Mouse (Mus musculus) macrophage (primary cell): ENCODE measurements around the gene Polr1b. TPM values are rescaled to one million over a fixed set of nuclear protein-coding genes. Genes with fewer than 3 reads are reported as not detected.
A peak's percentile ranks its signal among the peaks of the same experiment; 100 is the strongest.

Experiments
- H3K27ac ChIP-seq: fragments of 350-480 bp; formaldehyde crosslinking; 2 replicates; pipeline ENCODE4 v1.9.0; 2021
- H3K36me3 ChIP-seq: fragments of 350-480 bp; formaldehyde crosslinking; 2 replicates; pipeline ENCODE4 v1.9.0; 2021; ENCODE audit errors: inconsistent target
- H3K4me3 ChIP-seq: fragments of 350-480 bp; formaldehyde crosslinking; 2 replicates; pipeline ENCODE4 v1.9.0; 2021; ENCODE audit errors: inconsistent target
- H3K79me2 ChIP-seq: fragments of 350-480 bp; formaldehyde crosslinking; 2 replicates; pipeline ENCODE4 v1.9.0; 2021; ENCODE audit errors: inconsistent target
- whole genome bisulfite sequencing: methylation state at CpG from one replicate; pipeline ENCODE4 v1.1.7; 2026; ENCODE audit warnings: inconsistent platforms; ENCODE audit not compliant: missing documents; 5-methylcytosine and 5-hydroxymethylcytosine counted together
- polyA plus RNA-seq: library from polyadenylated mRNA; stranded (reverse); fragments of 250-400 nt; gene quantifications from 3 replicates; pipeline ENCODE4 v1.2.4, GENCODE M21; 2018; ENCODE audit warnings: inconsistent platforms

Polr1b gene
- polyA plus RNA-seq, 1 experiment from 2014 or later = 3.6 TPM

DNA sequence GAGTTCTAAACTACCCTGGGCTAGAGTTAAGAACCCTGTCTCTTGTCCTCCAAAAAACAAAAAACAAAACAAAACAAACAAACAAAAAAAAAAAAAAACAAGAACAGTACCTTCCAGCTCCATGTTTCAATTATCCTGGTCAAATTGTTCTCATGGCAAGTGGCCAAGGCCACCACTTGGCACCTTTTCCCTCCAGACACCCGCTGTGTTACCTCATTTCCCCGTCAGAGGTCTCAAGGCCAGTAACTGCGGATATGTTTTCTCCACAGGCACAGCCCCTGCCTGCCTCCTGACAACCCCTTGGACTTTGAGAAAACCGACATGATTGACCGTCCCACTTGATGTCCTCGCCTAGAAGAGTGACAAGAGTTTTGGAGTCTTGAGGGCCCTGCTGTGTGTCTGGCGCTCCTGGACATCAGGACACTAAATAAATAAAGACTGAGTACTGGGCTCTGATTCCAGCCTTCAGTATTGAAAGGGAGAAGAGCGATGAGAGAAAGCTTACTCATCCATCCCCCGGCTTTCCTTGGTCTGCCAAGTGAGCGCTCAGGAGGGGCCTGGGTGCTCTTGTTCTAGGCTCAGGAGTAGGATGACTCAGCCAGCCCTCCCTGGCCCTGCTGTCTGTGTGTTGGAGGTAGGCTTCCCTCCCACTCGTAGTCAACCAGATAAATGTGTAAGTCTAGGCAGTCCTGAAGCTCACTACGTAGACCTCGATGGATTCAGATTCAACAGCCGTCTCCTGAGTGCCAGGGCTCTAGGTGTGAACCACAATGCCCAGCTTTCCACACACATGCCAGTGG lies 32.4 kb downstream of the Polr1b start:
- peaks cover 17% of the 10 kb centered on the region for H3K36me3 ChIP-seq
- H3K4me3 ChIP-seq = no peak overlapping the region
- WGBS = 95% methylated on average over 14 of the region's 14 CpGs
- no peaks in the 10 kb centered on the region for H3K79me2 ChIP-seq
- H3K27ac ChIP-seq = no peak overlapping the region

DNA sequence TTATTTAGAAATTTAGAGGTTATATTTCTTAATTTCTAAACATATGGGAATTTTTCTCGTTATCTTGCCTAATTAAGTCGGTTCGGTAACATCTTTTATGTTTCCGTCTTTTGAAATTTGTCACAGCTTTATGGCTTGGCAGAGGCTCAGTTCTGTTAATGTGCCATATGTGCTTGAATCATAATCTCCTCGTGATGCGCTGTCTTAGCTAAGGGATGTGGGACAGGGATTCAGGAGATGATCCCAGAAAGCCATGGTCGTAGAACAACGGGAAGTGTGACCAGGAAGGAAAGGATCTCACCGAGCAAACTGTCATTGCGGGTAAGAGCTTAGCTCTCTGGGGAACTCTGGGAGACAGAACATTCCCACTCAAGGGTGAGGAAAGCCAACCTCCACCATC lies 39.1 kb downstream of the Polr1b start:
- Histone ChIP-seq H3K27ac (no peak overlapping the region), H3K36me3 (no peaks in the 10 kb centered on the region), H3K79me2 (no peaks in the 10 kb centered on the region), H3K4me3 (no peak overlapping the region)
- WGBS = 94% methylated on average over 10 of the region's 10 CpGs

DNA sequence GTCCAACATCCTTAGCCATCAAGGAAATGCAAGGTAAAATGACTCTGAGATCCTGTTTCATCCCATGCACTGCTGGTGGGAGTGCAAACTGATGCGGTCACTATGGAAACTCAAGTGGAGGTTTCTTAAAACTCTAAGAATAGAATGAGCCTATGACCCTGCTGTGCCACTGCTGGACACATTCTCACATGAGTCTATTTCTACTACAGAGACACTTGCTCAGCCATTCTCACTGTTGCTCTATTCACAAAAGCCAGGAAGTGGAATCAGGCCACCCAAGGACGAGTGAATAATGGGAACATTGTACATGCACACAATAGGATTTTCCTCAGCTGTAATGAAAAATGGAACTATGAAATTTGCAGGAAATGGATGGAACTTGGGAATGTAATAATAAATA lies 48.0 kb downstream of the Polr1b start:
- H3K27ac ChIP-seq = no peak overlapping the region
- 82% methylated on average over 2 of the region's 2 CpGs for WGBS
- no peaks in the 10 kb centered on the region for H3K79me2 ChIP-seq
- no peaks in the 10 kb centered on the region for H3K36me3 ChIP-seq
- H3K4me3 ChIP-seq = no peak overlapping the region

DNA sequence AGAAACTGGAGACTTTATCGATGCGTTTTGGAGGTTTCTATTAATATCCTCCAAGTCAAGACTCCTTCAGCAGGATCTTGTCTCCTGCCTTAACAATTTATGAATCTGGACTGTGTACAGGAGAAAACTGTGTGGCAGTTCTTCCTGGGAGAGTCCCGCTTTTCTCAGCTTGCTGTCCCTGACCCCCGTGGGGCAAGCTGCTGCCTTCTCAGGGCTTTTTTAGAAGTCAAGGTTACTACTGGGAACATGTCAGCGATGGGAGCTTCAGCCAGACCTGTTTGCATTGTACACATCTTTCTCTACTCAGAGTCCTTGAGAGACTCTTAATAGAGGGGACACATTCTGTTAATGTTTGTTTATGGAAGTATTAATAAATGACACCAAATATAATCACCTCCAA lies 49.6 kb downstream of the Polr1b start:
- no peak overlapping the region for H3K4me3 ChIP-seq
- H3K36me3 ChIP-seq = no peaks in the 10 kb centered on the region
- WGBS = 78% methylated on average over 5 of the region's 5 CpGs
- H3K27ac ChIP-seq = no peak overlapping the region
- H3K79me2 ChIP-seq = no peaks in the 10 kb centered on the region

DNA sequence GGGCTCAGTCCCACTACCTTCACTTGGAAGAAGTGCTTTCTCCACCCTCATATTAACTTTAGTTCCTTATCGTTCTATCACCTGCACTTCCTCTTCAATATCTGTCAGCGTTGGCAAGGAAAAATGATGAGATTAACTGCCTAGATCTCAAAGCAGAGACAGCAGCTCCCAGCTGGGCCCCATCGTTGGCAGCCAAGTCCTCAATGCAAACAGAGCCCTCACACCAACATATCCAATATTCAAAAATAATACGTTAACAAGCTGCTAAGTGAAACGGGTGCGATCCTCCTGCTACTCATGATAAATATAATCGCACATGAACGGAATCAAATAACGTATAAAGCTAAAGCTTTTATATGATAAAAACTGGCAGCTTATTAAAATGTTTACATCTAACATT lies 50.3 kb downstream of the Polr1b start:
- 52% methylated on average over 9 of the region's 9 CpGs for WGBS
- Histone ChIP-seq H3K27ac (no peak overlapping the region), H3K79me2 (no peaks in the 10 kb centered on the region), H3K4me3 (no peak overlapping the region), H3K36me3 (no peaks in the 10 kb centered on the region)

DNA sequence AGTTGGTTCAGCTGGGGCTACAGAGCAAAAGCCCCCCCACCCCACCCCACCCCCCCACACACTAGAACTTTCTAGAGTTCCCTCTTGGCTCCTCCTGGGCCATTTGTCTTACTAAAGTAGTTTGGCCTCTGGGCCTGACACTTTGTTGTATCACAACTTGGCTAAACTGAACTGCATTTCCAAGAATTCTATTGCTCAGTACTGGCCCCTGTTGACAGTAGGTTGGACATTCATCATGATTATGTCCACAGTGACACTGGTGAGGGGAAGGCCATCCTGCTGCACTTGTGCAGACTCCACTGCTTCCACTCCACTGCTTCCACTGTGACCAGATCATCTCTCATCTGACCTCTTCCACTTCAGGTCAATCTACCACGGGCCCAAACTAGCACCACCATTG lies 52.0 kb downstream of the Polr1b start:
- Histone ChIP-seq H3K79me2 (no peaks in the 10 kb centered on the region), H3K27ac (no peak overlapping the region), H3K4me3 (no peak overlapping the region), H3K36me3 (no peaks in the 10 kb centered on the region)
- WGBS = 81% methylated on average over 1 of the region's 1 CpGs

DNA sequence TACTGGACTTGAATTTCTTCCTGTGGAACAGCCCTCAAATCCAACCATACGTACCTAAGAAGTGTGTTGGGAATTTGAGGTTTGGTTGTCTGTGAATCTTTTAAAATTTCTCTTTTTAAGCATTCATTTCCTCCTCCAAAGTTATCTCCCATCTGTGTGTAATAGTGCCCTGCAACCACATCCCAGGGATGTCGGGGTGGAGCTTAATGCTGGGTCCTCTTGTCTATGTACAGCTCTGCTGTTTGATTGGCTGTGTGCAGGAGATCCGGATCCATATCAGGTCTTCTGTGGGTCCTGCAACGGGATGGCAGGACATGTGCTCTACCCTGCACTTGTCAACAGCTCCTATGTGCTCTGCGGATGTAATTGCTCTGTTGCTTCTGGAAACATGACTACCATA lies 64.0 kb downstream of the Polr1b start:
- no peak overlapping the region for H3K4me3 ChIP-seq
- H3K79me2 ChIP-seq = no peaks in the 10 kb centered on the region
- H3K36me3 ChIP-seq = no peaks in the 10 kb centered on the region
- WGBS = 64% methylated on average over 5 of the region's 5 CpGs
- no peak overlapping the region for H3K27ac ChIP-seq

DNA sequence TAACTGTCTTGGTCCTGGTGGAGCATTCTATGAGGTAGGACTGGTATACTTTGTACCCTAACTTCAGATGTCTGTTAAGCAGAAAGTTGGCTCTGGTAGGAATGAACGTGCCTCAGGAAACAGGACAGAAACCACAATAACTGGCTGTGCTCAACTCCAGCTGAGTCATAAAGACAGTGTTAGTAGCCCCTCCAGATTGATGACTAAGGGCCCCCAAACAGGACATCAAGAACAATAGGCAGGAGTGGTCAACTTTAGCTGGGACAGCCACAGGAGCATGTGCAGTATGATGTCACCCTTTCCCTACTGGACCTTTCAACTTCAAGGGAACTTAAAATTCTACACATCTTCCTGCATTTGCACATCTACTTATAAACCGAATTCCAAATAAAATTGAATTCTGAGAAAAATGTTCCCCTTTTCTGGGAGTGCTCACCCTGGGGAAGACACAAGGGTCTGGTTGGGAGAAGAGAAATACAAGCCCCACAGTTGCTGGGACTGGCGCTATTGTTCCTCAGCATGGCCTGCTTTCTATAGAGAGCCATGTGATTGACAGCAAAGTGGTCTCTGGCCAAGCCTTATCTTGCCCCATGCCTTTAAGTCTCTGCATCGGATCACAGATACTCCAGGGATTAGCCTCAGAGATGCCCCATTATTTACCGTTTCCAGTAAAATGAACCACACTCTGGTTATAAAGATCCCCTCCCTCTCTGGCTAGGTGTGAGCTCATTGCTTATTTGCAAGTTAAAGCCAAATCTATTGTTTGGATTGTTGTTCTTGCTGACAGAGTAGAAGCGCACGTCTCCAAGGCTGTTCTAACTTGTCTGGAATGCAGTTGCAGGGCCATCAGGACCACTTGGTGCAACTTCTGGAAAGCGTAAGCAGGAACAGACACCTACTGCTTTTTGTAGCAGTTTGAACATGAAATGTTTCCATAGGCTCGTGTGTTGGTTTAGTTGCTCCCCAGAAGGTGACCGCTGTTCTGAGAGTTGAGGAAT lies 66.0 kb downstream of the Polr1b start:
- H3K36me3 ChIP-seq = no peaks in the 10 kb centered on the region
- 82% methylated on average over 10 of the region's 10 CpGs for WGBS
- no peaks in the 10 kb centered on the region for H3K79me2 ChIP-seq
- H3K4me3 ChIP-seq = no peak overlapping the region
- H3K27ac ChIP-seq = no peak overlapping the region

DNA sequence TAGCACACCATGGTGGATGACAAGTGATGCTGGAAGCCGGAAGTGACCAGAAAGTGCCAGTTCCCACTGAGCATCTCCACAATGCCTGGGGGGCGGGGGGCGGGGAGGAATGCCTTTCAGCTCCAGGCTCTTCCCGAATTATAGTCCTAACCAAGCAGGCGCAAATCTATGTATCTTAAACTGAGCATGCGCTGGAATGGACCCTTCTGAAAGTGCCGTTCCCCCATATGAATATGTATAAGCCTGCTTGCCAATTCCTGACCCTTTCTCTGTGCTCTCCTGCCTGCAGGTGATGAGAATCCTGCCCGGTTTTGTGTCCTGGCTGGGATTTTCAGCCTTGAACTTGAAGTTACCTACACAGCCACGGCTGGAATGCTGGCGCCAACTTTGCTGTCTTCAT lies 72.6 kb downstream of the Polr1b start:
- H3K27ac ChIP-seq = no peak overlapping the region
- H3K4me3 ChIP-seq = no peak overlapping the region
- no peaks in the 10 kb centered on the region for H3K36me3 ChIP-seq
- 83% methylated on average over 9 of the region's 10 CpGs for WGBS
- H3K79me2 ChIP-seq = no peaks in the 10 kb centered on the region

DNA sequence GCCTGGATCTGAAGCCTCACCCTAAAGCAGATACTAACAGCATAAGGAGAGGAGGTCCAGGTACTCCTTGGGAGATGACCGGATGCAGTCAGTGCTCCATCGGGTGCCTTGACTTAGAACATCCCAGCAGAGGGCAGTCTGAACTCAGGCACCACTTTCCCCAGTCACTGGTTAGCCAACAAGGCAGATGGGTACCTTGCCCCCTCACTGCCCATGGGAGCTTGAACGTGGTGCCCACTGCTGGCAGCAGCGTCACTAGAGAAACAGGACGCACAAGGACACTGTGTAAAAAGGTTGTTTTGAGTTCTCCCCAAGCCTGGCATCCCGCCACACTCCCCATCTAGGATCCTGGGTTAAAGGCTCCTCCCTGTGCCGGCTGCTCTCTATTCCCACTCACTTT lies 73.7 kb downstream of the Polr1b start:
- no peaks in the 10 kb centered on the region for H3K79me2 ChIP-seq
- no peaks in the 10 kb centered on the region for H3K36me3 ChIP-seq
- no peak overlapping the region for H3K4me3 ChIP-seq
- 39% methylated on average over 7 of the region's 7 CpGs for WGBS
- H3K27ac ChIP-seq = 0 out of 2 replicates have a peak overlapping the region, but pooled peaks have one; percentile 74

DNA sequence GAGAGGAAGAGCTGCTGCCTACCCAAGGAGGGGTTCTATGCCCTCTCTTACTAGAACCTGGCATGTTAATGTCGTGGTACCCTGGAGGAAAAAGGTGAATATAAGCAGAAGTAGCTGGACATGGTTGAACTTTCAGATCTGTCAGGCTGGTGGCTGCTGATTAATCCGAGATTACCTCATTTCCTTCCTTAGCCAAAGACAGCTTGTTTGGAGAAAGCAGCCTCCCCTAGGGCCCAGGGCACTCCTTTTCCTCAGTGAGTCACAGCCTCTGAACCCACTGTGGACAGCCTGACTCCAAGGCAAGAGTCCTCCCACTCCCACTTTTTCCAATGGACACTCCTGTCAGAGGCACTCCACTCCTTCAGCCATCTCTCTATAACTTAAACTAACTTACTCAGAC lies 74.8 kb downstream of the Polr1b start:
- no peaks in the 10 kb centered on the region for H3K36me3 ChIP-seq
- H3K79me2 ChIP-seq = no peaks in the 10 kb centered on the region
- peak overlapping the region; percentile 74 for H3K27ac ChIP-seq
- H3K4me3 ChIP-seq = no peak overlapping the region
- WGBS = 0% methylated on average over 2 of the region's 2 CpGs

Other genes starting within 250 kb of the Polr1b start
- not detected in 3 replicates for gene Fbln7, start 238.0 kb upstream of the Polr1b start, polyA plus RNA-seq
- 3.5 to 5.5 TPM (median 3.7 TPM) in 3 replicates for gene Zc3h8, start 156.9 kb upstream of the Polr1b start, polyA plus RNA-seq
- gene Zc3h6, start 133.6 kb upstream of the Polr1b start, polyA plus RNA-seq = 1.0 to 2.5 TPM (median 2.3 TPM) in 3 replicates
- 1.3 to 1.9 TPM (median 1.7 TPM) in 3 replicates for gene Gm10762, start 133.3 kb upstream of the Polr1b start, polyA plus RNA-seq
- gene Vinac1, start 52.8 kb upstream of the Polr1b start, polyA plus RNA-seq = not detected in 3 replicates
- 5.8 to 8.9 TPM (median 8.5 TPM) in 3 replicates for gene Ttl, start 35.1 kb upstream of the Polr1b start, polyA plus RNA-seq
- gene Chchd5, start 28.7 kb downstream of the Polr1b start, polyA plus RNA-seq = 11.9 to 13.8 TPM (median 13.2 TPM) in 3 replicates
- gene Slc20a1, start 97.8 kb downstream of the Polr1b start, polyA plus RNA-seq = 36.9 to 54.7 TPM (median 39.8 TPM) in 3 replicates
- 0.71 to 6.7 TPM (median 5.8 TPM) in 3 replicates for gene Ckap2l, start 196.2 kb downstream of the Polr1b start, polyA plus RNA-seq
- 7.1 to 35.6 TPM (median 11.4 TPM) in 3 replicates for gene Il1a, start 209.0 kb downstream of the Polr1b start, polyA plus RNA-seq